ENCODE assay signal across 31 mouse cellular contexts in the genomic region with DNA sequence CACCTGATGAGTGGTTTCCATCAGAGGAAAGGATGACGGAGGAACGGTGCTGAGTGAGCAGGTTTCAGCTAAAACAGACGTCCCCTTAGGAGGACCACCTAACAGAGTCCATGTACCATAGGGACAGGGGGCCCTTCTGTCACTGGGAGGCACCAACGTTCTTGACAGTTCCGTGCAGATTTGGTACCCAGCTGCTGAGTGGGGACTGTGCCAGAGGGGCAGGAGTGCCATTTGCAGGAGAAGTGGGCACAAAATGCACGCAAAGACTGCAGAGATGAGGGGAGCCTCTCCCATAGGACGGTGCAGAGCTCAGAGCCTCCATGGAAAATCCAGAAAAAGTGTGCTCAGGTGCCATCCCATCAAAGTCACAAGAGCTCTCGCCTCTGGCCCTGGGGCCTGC.
"Had no signal": no experiment of that assay in that cellular context is flagged by ENCODE, and none has a peak within 500 bp of the region (broad histone marks: within the 10 kb centered on the region; RNA-seq: fewer than 3 reads in every experiment).

No protein-coding gene starts in this region.

- ATAC-seq: liver, embryonic 12.5 days; liver, postnatal 0 days; lung, postnatal 0 days; midbrain, embryonic 13.5 days; midbrain, embryonic 15.5 days; midbrain, embryonic 16.5 days had no signal

- H3K4me3 ChIP-seq: limb, embryonic 10.5 days; limb, embryonic 12.5 days; limb, embryonic 13.5 days; limb, embryonic 15.5 days; liver, embryonic 12.5 days; liver, embryonic 13.5 days; liver, embryonic 15.5 days; lung, embryonic 15.5 days; megakaryocyte, embryonic 14.5 days; midbrain, embryonic 10.5 days; midbrain, embryonic 12.5 days; midbrain, embryonic 13.5 days; midbrain, embryonic 15.5 days; myocyte; neural tube, embryonic 12.5 days had no signal

- H3K4me2 ChIP-seq: limb, embryonic 12.5 days; limb, embryonic 13.5 days; limb, embryonic 15.5 days; liver, embryonic 11.5 days; liver, embryonic 12.5 days; liver, embryonic 13.5 days; liver, embryonic 15.5 days; lung, embryonic 14.5 days; lung, embryonic 15.5 days; midbrain, embryonic 11.5 days; midbrain, embryonic 12.5 days; midbrain, embryonic 13.5 days; midbrain, embryonic 15.5 days; neural tube, embryonic 12.5 days had no signal

- H3K36me3 ChIP-seq: limb, embryonic 10.5 days; limb, embryonic 12.5 days; limb, embryonic 13.5 days; limb, embryonic 15.5 days; liver, embryonic 12.5 days; liver, embryonic 13.5 days; liver, embryonic 15.5 days; lung, embryonic 15.5 days; midbrain, embryonic 10.5 days; midbrain, embryonic 12.5 days; midbrain, embryonic 13.5 days; midbrain, embryonic 15.5 days; neural tube, embryonic 12.5 days had no signal

- H3K27ac ChIP-seq: limb, embryonic 10.5 days; limb, embryonic 12.5 days; limb, embryonic 13.5 days; limb, embryonic 15.5 days; liver, embryonic 12.5 days; liver, embryonic 13.5 days; liver, embryonic 14.5 days; liver, embryonic 15.5 days; lung, embryonic 15.5 days; macrophage; midbrain, embryonic 10.5 days; midbrain, embryonic 12.5 days; midbrain, embryonic 13.5 days; midbrain, embryonic 15.5 days; neural tube, embryonic 12.5 days had no signal

- H3K9me3 ChIP-seq: limb, embryonic 10.5 days; limb, embryonic 12.5 days; limb, embryonic 13.5 days; limb, embryonic 15.5 days; liver, embryonic 12.5 days; liver, embryonic 13.5 days; liver, embryonic 15.5 days; lung, embryonic 15.5 days; megakaryocyte, embryonic 14.5 days; midbrain, embryonic 10.5 days; midbrain, embryonic 12.5 days; midbrain, embryonic 13.5 days; midbrain, embryonic 15.5 days; neural tube, embryonic 12.5 days had no signal

- H3K27me3 ChIP-seq: limb, embryonic 12.5 days; limb, embryonic 13.5 days; limb, embryonic 15.5 days; liver, embryonic 13.5 days; lung, embryonic 15.5 days; midbrain, embryonic 12.5 days; midbrain, embryonic 13.5 days; midbrain, embryonic 15.5 days; neural tube, embryonic 12.5 days had no signal

- DNase-seq: liver; liver, embryonic 13.5 days; liver, postnatal 0 days; lung, adult 18-20 months; lung, adult 2 months; lung, embryonic 14.5 days; lung, postnatal 10 days; lung, postnatal 14 days; lung, postnatal 36 days; lung, postnatal 4 days; midbrain, embryonic 14.5 days had no signal

- H3K9ac ChIP-seq: limb, embryonic 12.5 days; limb, embryonic 13.5 days; limb, embryonic 15.5 days; liver, embryonic 12.5 days; liver, embryonic 13.5 days; liver, embryonic 14.5 days; liver, embryonic 15.5 days; liver, postnatal 0 days; lung, embryonic 14.5 days; lung, embryonic 15.5 days; midbrain, embryonic 12.5 days; midbrain, embryonic 13.5 days; midbrain, embryonic 15.5 days; neural tube, embryonic 12.5 days had no signal
